Mouse (Mus musculus) embryo, embryonic 10 days (tissue): ENCODE data around the gene Skil.

Source experiments
- DNase-seq: peaks from one replicate; pipeline ENCODE4 v3.0.0-alpha.2; 2015; ENCODE audit warnings: low spot score

The Skil gene

GRCm38 (mm10) chr3:31094531-31095178 lies at the start of gene Skil:
Gene Skil (plus strand): TSS chr3:31095058.
- peak; percentile 96 for DNase-seq

GRCm38 (mm10) chr3:31047263-31047662 lies 47.6 kb upstream of the Skil start:
- DNase-seq = no peak

- DNase-seq = no peak
These were observed 45.8 kb upstream of the Skil start for GRCm38 (mm10) chr3:31049087-31049486.

- no peak for DNase-seq
These were observed 44.5 kb upstream of the Skil start for GRCm38 (mm10) chr3:31050375-31050774.

- DNase-seq = no peak
These were observed 43.1 kb upstream of the Skil start for GRCm38 (mm10) chr3:31051730-31052129.

GRCm38 (mm10) chr3:31053191-31053590 lies 41.7 kb upstream of the Skil start:
- no peak for DNase-seq

- DNase-seq = no peak
These were observed 40.0 kb upstream of the Skil start for GRCm38 (mm10) chr3:31054888-31055287.

GRCm38 (mm10) chr3:31056047-31056650 lies 38.7 kb upstream of the Skil start:
- peak; percentile 56 for DNase-seq

- peak; percentile 96 for DNase-seq
These were observed 37.9 kb upstream of the Skil start for GRCm38 (mm10) chr3:31056651-31057627.

GRCm38 (mm10) chr3:31060745-31061102 lies 34.1 kb upstream of the Skil start:
- no peak for DNase-seq

- peak; percentile 24 for DNase-seq
These were observed 33.6 kb upstream of the Skil start for GRCm38 (mm10) chr3:31061103-31061785.

GRCm38 (mm10) chr3:31061786-31062120 lies 33.1 kb upstream of the Skil start:
- DNase-seq = no peak

- no peak for DNase-seq
These were observed 32.5 kb upstream of the Skil start for GRCm38 (mm10) chr3:31062325-31062724.

- DNase-seq = no peak
These were observed 26.4 kb upstream of the Skil start for GRCm38 (mm10) chr3:31068482-31068881.

- no peak for DNase-seq
These were observed 23.1 kb upstream of the Skil start for GRCm38 (mm10) chr3:31071804-31072203.

- peak; percentile 32 for DNase-seq
These were observed 19.1 kb upstream of the Skil start for GRCm38 (mm10) chr3:31075808-31076207.

- no peak for DNase-seq
These were observed 17.7 kb upstream of the Skil start for GRCm38 (mm10) chr3:31077068-31077703.

GRCm38 (mm10) chr3:31079450-31079849 lies 15.4 kb upstream of the Skil start:
- DNase-seq = no peak

GRCm38 (mm10) chr3:31080791-31081502 lies 13.9 kb upstream of the Skil start:
- no peak for DNase-seq

GRCm38 (mm10) chr3:31082838-31083506 lies 11.9 kb upstream of the Skil start:
- DNase-seq = no peak
